Mouse (Mus musculus): ENCODE results near the gene AL732309.1.

Gene AL732309.1

DNA sequence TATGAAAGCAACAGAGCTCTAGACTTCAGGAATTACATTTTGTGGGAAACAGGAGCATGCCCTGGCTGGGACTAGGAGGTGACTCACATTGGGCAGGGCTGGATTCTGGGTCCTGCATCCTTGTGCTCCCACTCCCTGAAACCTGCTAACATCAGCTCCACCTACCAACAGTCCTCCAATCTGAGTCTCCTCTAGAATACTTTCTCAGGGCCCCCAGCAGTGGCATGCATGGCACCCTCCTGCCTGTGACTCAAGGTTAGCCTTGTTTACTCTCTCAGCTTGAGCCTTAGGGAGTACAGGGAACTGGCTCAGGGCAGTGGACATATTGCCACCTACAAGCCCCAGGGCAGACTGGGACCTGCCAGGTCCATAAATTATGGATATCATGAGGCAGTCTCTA lies 8.6 kb downstream of the AL732309.1 start:
- DNase-seq (ENCODE audit: extremely low spot score): no peak

- DNase-seq (ENCODE audit: extremely low spot score): no peak
Measured at GRCm38 (mm10) chr2:25237522-25237921, 9.1 kb downstream of the AL732309.1 start.

DNA sequence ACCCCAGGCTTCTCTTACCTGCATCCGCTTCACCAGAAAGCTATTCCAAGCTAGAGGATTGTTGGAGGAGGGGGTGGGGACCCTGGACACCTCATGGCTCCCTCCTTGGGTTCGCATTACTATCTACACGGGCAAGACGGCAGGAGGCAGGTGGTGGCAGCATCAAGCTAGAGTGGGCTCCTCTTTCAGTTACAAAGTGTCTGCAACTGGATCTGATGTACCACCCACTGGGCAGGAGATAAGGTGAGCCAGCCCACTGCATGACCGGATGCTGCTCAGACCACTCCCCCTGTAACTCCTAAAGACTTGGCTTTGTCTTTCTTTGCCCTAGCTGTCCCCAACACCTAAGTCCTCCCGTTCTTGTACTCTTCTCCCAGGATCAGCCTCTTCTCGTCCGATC lies 10.0 kb downstream of the AL732309.1 start, which contains the start of gene Rnf224:
Gene Rnf224 (minus strand): TSS at position 174 of the 400 bp plus-strand sequence.
- DNase-seq (ENCODE audit: extremely low spot score): no peak

DNA sequence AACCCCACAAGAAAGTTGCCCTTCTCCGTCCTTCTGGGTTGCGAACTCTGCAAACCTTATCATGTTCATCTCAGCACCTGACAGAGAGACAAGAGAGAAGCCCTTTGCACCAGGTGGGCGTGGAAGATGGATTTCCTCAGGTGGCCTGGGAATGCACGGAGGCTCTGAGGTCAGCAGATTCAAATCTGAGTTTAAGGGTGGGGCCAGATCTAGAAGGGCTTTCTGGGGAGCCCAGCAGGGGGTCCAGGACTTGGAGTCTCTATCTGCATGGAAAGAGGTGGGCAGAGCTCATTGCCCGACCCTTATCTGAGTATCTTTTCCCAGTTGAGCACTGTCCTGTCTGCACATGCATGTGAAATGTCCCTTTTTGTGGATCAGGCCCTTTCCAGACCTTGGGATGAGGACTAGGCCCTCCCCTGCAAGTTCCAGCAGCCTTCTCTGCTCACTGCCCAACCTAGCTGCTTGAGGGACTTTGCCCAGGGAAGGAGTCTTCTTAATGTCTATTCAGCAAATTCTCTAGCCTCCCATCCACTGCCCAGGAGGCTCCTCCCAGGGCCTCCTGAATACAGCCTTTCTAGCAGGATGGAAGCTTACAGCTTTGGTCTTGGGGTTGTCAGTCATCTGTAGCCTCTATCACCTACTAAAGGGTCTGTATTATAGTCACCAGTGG lies 12.0 kb downstream of the AL732309.1 start:
- DNase-seq (ENCODE audit: extremely low spot score): no peak

DNA sequence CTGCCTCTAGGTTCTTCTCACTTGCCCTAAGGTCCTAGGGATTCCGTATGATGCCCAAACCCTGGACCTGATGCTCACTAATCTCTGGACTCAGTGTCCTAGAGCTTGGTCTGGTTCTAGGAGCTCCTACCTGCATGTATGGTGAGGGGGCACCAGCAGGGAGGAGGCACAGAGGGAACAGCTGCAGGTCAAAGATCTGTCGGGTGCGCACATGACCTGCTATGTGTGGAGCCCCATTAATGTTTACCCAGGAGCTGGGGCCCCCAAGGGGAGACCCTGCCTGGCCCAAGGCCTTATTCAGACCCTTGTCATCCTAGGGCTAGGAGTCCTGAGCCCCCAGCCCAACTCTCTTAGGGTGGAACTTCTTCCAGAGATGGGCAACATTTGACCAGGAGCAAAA lies 12.6 kb downstream of the AL732309.1 start, which contains the start of gene Slc34a3:
Gene Slc34a3 (minus strand): TSS at position 315 of the 400 bp plus-strand sequence.
- DNase-seq (ENCODE audit: extremely low spot score): no peak

- DNase-seq (ENCODE audit: extremely low spot score): no peak
Measured at GRCm38 (mm10) chr2:25233421-25233820, 13.2 kb downstream of the AL732309.1 start.

GRCm38 (mm10) chr2:25231038-25231437 lies 15.6 kb downstream of the AL732309.1 start:
- DNase-seq (ENCODE audit: extremely low spot score): no peak

DNA sequence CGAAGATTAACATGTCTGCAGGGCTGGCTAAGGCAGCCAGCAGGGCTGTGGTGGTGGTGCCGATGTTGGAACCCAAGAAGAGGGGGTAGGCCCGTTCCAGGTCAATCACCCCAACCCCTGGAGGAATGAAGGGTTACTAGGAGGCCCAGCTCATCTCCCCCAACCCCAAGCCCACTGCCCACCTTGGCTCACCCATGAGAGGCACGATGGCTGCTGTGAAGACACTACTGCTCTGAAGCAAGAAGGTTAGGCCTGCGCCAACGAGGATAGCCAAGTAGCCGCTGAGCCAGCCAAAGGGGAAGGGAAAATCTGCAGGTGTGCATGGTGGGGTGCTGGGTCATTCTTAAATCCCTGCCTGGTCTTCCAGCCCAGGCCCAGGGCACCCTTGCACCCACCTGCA lies 16.1 kb downstream of the AL732309.1 start:
- no peak for DNase-seq (ENCODE audit: extremely low spot score)

- DNase-seq (ENCODE audit: extremely low spot score): no peak
Measured at GRCm38 (mm10) chr2:25229582-25229981, 17.1 kb downstream of the AL732309.1 start.

- no peak for DNase-seq (ENCODE audit: extremely low spot score)
Measured at GRCm38 (mm10) chr2:25228995-25229530, 17.6 kb downstream of the AL732309.1 start.

DNA sequence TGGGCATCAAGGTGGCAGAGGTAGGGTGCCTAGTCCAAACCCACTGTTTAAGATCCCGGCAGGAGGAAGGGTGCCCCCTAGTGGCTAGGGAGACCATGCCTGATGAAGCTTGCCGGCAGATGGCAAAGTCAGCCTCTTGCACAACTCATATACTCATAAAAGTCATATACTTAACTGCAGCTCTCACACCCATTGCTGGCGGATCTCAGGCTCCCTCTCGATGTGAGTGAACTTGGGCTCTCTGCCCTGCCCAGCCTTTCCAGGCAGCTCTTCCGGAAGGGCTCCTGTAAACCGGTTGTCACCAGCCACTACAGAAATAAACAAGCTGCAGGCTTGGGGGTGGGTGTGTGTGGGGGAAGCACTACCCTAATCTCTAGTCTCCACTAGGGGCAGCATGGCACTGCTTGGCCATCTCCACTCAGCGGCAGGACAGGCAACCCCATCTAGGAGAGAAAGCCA lies 18.2 kb downstream of the AL732309.1 start:
- peak; percentile 86 for DNase-seq (ENCODE audit: extremely low spot score)

GRCm38 (mm10) chr2:25227406-25227805 lies 19.3 kb downstream of the AL732309.1 start:
- DNase-seq (ENCODE audit: extremely low spot score): no peak

- no peak for DNase-seq (ENCODE audit: extremely low spot score)
Measured at GRCm38 (mm10) chr2:25226864-25227263, 19.8 kb downstream of the AL732309.1 start.

GRCm38 (mm10) chr2:25225811-25226379 lies 20.8 kb downstream of the AL732309.1 start:
- no peak for DNase-seq (ENCODE audit: extremely low spot score)

GRCm38 (mm10) chr2:25224766-25225752 lies 21.6 kb downstream of the AL732309.1 start:
- peak; percentile 97 for DNase-seq (ENCODE audit: extremely low spot score)

DNA sequence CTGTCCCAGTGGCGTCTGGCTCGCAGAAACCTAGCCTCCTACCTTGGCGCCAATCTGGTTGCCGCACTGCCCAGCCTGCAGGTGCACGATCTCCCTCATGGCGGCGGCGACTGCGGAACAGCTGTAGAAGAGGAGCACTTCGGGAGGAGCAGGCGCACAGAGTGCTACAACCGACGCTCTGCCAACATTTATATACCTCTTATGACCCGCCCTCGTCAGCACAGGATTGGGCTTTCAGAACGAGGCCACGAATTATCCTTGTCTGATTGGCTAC lies 22.2 kb downstream of the AL732309.1 start, which contains the start of gene Tubb4b:
Gene Tubb4b (minus strand): TSS at position 211 of the 274 bp plus-strand sequence.
- DNase-seq (ENCODE audit: extremely low spot score): no peak

GRCm38 (mm10) chr2:25223681-25224491 lies 22.8 kb downstream of the AL732309.1 start:
- DNase-seq (ENCODE audit: extremely low spot score): no peak

GRCm38 (mm10) chr2:25221331-25221772 lies 25.3 kb downstream of the AL732309.1 start:
- no peak for DNase-seq (ENCODE audit: extremely low spot score)

- DNase-seq (ENCODE audit: extremely low spot score): no peak
Measured at GRCm38 (mm10) chr2:25218445-25218844, 28.2 kb downstream of the AL732309.1 start, which contains the start of gene Fam166a. Gene Fam166a, plus strand, starts transcription at chr2:25218745.

DNA sequence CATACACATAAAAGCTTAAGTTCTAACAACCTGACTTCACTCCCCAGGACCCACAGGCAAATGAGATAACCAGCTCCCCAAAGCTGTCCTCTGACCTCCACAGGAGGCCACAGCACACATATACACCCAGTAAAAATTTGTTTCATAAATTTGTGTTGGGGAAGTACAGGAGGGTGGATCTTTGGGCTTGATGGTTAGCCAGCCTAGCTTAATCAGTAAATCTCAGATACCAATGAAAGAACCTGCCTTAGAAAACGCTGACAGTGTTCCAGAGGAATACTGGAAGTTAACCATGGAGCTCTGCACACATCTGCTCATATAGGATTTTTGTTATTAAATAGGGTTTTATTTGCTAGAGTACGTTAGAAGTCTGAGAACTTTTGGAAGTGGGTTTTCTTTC lies 29.0 kb downstream of the AL732309.1 start:
- DNase-seq (ENCODE audit: extremely low spot score): no peak

DNA sequence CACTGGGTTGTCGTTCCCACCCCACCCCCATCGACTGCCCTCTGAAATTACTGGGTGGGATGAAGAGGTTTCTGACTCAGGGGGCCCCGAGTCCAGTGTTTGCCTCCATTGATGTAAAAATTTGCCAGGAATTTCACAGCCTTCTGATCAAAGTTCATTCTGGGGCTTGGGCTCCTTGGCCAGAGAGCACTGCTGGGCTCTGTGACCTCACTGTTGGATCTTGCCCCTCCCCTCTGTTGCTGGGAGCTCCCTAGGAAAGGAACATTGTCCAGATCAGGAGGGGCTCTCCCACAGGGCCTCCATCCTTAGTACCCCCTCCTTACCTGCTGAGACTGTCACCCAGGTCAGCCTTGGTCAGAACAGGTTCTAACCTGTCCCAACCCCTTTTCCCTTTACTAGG lies 32.2 kb downstream of the AL732309.1 start, which contains the start of gene Stpg3:
Gene Stpg3 (minus strand): TSS at position 194 of the 400 bp plus-strand sequence.
- DNase-seq (ENCODE audit: extremely low spot score): no peak

Measured in embryo, embryonic 9.5 days (tissue).